Mouse (Mus musculus) G1E (cell line): ENCODE measurements around the gene Defa23. TPM values are rescaled to one million over a fixed set of nuclear protein-coding genes. Genes with fewer than 3 reads are reported as not detected.
"Not testable (repeated sequence)": the region's sequence is repeated elsewhere in the genome, so short reads cannot be mapped to it uniquely, and the experiment has no call there.

ENCODE experiments used
- ATAC-seq: 2 replicates; pipeline ENCODE4 v1.8.0; 2016; ENCODE audit warnings: mild to moderate bottlenecking; ENCODE audit not compliant: insufficient number of reproducible peaks, poor library complexity, low FRiP score, severe bottlenecking; ENCODE audit errors: extremely low read depth
- DNase-seq: peaks from one replicate; pipeline ENCODE4 v3.0.0; 2012; ENCODE audit warnings: low spot score
- H3K27me3 ChIP-seq: 2 replicates; pipeline ENCODE4 v1.6.1; 2012; ENCODE audit warnings: mild to moderate bottlenecking, low read length, inconsistent platforms; ENCODE audit not compliant: insufficient read depth
- H3K36me3 ChIP-seq: replicated peaks from 2 replicates; pipeline ENCODE3; 2012; ENCODE audit warnings: mild to moderate bottlenecking, inconsistent platforms
- H3K4me1 ChIP-seq: 2 replicates; pipeline ENCODE4 v1.6.1; 2012; ENCODE audit warnings: low read depth, low read length, inconsistent platforms, mixed read lengths; ENCODE audit not compliant: insufficient read depth
- H3K4me3 ChIP-seq: 2 replicates; pipeline ENCODE4 v1.5.1; 2012; ENCODE audit warnings: low read depth, mild to moderate bottlenecking, inconsistent platforms, low read length, moderate library complexity, mixed read lengths
- H3K9me3 ChIP-seq: replicated peaks from 2 replicates; pipeline ENCODE4 v1.6.1; 2012; ENCODE audit warnings: inconsistent platforms
- CTCF ChIP-seq: IDR thresholded peaks from 2 replicates; pipeline ENCODE4 v1.5.1; 2012; ENCODE audit warnings: low read depth, low read length, inconsistent platforms, mixed read lengths
- GATA1 ChIP-seq: IDR thresholded peaks from 2 replicates; pipeline ENCODE4 v1.6.1; 2012; ENCODE audit warnings: borderline replicate concordance, low read length, inconsistent platforms, mixed read lengths
- GATA2 ChIP-seq: IDR thresholded peaks from 2 replicates; pipeline ENCODE4 v1.6.1; 2012; ENCODE audit warnings: low read depth, low read length, inconsistent platforms, borderline replicate concordance
- POLR2AphosphoS5 ChIP-seq: IDR thresholded peaks from 2 replicates; pipeline ENCODE4 v1.6.1; 2012; ENCODE audit warnings: low read depth, low read length, inconsistent platforms; ENCODE audit not compliant: insufficient replicate concordance
- TAL1 ChIP-seq: conservative IDR thresholded peaks from 2 replicates; pipeline ENCODE4 v1.6.1; 2012; ENCODE audit warnings: low read depth, low read length, inconsistent platforms, mixed read lengths
- polyA plus RNA-seq: library from polyadenylated mRNA; stranded (reverse); fragments of >175 nt; gene quantifications from 2 replicates; pipeline ENCODE4 v1.2.3, GENCODE M21; 2012
- total RNA-seq, 2 experiments: library from RNA; stranded (forward) in 1 of 2; stranded (reverse) in 1 of 2; fragments of 200-1000 nt in 1 of 2; fragments of >200 nt in 1 of 2; fragmentation: Nextera tagmentation in 1 of 2; gene quantifications; 2 replicates each; pipeline ENCODE4 v1.2.3; 2014 to 2017

Defa23 gene
- not detected in 2 replicates for total RNA-seq (2014; fragmentation: Nextera tagmentation)
- total RNA-seq (2017): not detected in 2 replicates
- not detected in 2 replicates for polyA plus RNA-seq

DNA sequence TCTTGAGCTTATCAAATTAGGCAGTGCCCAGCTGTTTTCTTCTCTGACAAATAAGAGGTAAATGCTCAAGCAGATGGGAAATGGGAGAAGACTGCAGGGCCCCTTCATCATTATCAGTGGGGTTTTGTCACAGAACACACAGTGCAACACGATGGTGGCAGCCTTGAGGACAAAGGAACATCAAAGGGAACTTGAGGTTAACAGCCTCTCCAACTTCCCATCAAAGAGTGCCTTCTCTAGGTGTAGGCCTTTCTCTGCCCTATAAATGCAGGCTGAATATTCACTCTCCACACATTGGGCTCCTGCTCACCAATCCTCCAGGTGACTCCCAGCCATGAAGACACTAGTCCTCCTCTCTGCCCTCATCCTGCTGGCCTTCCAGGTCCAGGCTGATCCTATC, at the start of gene Defa23:
Defa23 (plus strand) TSS at position 301 of the 400 bp plus-strand sequence.
- not testable (repeated sequence) for DNase-seq, H3K4me3 ChIP-seq, H3K36me3 ChIP-seq, H3K9me3 ChIP-seq, ATAC-seq, H3K4me1 ChIP-seq, H3K27me3 ChIP-seq

DNA sequence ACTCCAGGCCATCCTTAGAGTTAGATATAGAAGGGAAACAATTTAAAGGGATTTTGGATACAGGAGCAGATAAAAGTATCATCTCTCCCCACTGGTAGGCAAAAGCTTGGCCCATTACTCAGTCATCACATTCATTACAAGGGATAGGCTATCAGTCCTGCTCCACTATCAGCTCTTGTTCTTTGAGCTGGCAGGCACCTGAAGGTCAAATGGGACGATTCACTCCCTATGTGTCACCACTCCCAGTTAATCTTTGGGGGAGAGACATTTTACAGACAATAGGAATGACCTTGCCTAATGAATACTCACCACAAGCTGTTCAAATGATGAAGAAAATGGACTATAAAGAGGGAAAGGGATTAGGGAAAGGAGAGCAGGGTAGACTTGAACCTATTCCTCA, 48.0 kb upstream of the Defa23 start:
- Histone ChIP-seq H3K4me3 (no peak overlapping the region), H3K27me3 (no peaks in the 10 kb centered on the region), H3K9me3 (0 out of 2 replicates have a peak, but pooled peaks cover 2% of the 10 kb centered on the region), H3K4me1 (no peaks in the 10 kb centered on the region), H3K36me3 (no peaks in the 10 kb centered on the region)
- DNase-seq (no peak), ATAC-seq (no peak)
- TF ChIP-seq POLR2AphosphoS5 (no peak), GATA2 (no peak), TAL1 (no peak), CTCF (no peak), GATA1 (no peak)

DNA sequence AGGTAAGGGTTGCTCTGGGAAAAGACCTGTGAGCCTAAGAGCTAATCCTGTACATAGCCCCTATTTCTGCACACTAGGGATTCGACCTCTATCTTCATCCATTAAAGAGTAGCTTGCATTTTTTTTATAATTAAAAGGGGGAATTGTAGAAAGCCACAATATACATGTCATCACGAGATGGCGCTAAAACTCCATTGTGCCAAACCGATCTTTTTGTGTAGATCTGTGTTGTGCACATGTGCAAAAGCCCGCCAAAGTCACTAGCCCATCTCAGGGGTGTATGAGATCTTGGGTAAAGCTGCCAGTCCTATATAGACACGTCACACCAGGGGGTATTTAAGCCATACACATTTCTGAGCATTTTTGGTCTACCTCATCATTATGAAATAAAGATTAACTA, 46.3 kb upstream of the Defa23 start:
- not testable (repeated sequence) for ATAC-seq, H3K4me3 ChIP-seq, DNase-seq, H3K36me3 ChIP-seq, H3K27me3 ChIP-seq, H3K4me1 ChIP-seq, H3K9me3 ChIP-seq

DNA sequence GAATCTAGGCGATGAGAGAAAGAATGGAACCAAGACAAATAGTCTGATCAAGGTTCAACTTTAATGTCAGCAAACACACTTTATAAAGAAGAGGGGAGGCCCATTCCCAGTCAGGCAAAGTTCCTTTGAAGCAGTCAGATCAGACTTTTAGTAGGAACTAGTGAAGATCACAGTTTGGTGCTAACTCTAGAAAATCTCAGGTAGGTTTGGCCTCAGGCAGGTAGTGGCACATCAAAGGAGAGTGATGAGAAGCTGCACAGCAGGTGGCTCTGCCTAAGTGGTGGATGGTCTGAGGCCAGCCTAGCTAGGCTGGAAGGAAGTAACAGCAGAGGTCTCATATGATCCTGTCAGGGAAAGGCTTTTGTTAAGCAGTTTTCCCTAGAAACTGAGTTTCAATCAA, 44.3 kb upstream of the Defa23 start:
- H3K36me3 ChIP-seq, H3K27me3 ChIP-seq, DNase-seq, ATAC-seq, H3K4me3 ChIP-seq, H3K9me3 ChIP-seq, H3K4me1 ChIP-seq: not testable (repeated sequence)

DNA sequence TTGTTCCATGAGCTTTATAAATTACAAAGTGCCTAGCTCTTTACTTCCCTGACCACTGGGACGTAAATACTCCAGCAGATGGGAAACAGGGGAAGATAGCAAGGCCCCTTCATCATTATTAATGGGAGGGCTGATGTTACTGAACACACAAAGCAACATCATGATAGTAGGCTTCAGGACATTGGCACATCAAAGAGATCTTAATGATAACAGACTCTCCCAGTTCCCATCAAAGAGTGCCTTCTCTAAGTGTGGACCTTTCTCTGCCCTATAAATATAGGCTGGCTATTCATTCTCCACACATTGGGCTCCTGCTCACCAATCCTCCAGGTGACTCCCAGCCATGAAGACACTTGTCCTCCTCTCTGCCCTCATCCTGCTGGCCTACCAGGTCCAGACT, 29.6 kb upstream of the Defa23 start, which contains the start of gene Defa21:
Defa21 (plus strand) TSS at position 301 of the 400 bp plus-strand sequence.
- not testable (repeated sequence) for H3K4me3 ChIP-seq, H3K9me3 ChIP-seq, ATAC-seq, DNase-seq, H3K27me3 ChIP-seq, H3K4me1 ChIP-seq, H3K36me3 ChIP-seq

DNA sequence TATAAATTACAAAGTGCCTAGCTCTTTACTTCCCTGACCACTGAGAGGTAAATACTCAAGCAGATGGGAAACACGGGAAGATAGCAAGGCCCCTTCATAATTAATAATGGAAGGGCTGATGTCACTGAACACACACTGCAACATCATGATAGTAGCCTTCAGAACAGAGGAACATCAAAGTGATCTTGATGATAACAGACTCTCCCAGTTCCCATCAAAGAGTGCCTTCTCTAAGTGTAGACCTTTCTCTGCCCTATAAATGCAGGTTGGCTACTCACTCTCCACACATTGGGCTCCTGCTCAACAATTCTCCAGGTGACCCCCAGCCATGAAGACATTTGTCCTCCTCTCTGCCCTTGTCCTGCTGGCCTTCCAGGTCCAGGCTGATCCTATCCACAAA, 9.9 kb downstream of the Defa23 start, which contains the start of gene Defa35:
Defa35 (plus strand) TSS at position 301 of the 400 bp plus-strand sequence.
- H3K4me1 ChIP-seq, H3K36me3 ChIP-seq, H3K4me3 ChIP-seq, DNase-seq, ATAC-seq, H3K9me3 ChIP-seq, H3K27me3 ChIP-seq: not testable (repeated sequence)

DNA sequence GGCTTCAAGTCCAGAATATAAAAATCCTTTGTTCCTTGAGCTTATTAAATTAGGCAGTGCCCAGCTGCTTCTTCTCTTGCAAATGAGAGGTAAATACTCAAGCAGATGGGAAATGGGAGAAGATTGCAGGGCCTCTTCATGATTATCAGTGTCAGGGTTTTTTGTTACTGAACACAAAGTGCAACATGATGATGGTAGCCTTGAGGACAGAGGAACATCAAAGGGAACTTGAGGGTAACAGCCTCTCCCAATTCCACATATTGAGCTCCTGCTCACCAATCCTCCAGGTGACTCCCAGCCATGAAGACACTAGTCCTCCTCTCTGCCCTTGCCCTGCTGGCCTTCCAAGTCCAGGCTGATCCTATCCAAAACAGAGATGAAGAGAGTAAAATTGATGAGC, 29.3 kb downstream of the Defa23 start, which contains the start of gene Defa25:
Defa25 (plus strand) TSS at position 301 of the 400 bp plus-strand sequence.
- not testable (repeated sequence) for H3K4me3 ChIP-seq, DNase-seq, H3K4me1 ChIP-seq, H3K36me3 ChIP-seq, H3K9me3 ChIP-seq, ATAC-seq, H3K27me3 ChIP-seq

DNA sequence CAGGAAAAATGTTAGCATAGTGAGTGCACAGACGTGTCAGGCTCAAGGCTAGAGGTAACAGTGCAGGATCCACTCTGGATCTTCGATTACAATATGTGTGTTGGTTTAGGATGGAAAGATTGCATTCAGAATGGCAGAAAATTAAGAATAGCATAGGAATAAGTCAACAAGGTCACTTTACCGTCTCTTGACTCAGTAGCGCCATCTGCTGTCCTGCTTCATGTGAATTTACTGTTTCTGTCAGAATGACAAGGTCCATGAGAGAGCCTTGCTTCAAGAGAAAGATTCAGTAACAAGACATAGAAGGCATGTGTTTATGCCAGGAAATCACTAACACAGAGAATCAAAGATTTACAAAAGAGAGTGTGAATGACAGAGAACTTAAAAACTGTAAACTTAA, 38.3 kb downstream of the Defa23 start:
- DNase-seq (peak; percentile 1), ATAC-seq (no peak)
- Histone ChIP-seq H3K27me3 (no peaks in the 10 kb centered on the region), H3K9me3 (no peaks in the 10 kb centered on the region), H3K4me3 (no peak overlapping the region), H3K4me1 (no peaks in the 10 kb centered on the region), H3K36me3 (no peaks in the 10 kb centered on the region)
- no peak for TF ChIP-seq GATA2
- no peak for TF ChIP-seq TAL1
- TF ChIP-seq POLR2AphosphoS5: no peak
- TF ChIP-seq GATA1: no peak
- peak; percentile 60 for TF ChIP-seq CTCF

DNA sequence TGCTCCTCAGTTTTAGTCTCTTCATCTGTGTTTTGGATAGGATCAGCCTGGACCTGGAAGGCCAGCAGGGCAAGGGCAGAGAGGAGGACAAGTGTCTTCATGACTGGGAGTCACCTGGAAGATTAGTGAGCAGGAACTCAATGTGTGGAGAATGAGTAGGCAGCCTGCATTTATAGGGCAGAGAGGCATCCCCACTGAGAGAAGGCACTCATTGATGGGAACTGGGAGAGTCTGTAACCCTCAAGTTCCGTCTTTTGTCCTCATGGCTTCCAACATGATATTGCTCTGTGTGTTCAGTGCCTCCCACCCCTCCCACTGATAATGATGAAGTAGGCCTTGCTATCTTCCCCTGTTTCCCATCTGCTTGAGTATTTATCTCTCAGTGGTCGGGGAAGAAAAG, 41.1 kb downstream of the Defa23 start, which contains the start of gene Gm14851:
Gm14851 (minus strand) TSS at position 101 of the 400 bp plus-strand sequence.
- ATAC-seq, H3K4me1 ChIP-seq, H3K27me3 ChIP-seq, H3K9me3 ChIP-seq, H3K4me3 ChIP-seq, H3K36me3 ChIP-seq, DNase-seq: not testable (repeated sequence)
